Mouse (Mus musculus): ENCODE data around the gene Msrb1.

Msrb1 gene

DNA sequence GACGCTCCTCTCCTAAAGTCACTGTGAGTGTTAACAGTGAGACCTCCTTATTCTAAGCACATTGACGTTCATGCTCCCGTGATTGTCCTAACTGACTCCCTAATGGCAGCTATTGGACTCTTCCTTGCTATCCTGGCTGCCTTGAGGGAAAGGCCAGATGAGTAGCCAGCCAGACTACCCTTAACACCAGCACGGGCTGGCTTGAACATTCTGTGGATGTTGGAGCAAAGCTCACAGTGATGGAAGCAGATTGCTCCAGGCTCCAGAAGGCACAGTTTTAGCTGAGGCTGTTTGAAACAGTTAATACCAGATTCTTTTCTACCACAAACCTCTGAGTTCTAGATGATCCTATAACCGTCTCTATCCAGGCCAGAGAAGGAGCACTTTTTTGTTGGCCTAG is 7.5 kb downstream of the Msrb1 start:
- DNase-seq (ENCODE audit: low read depth, low spot score), result no peak

DNA sequence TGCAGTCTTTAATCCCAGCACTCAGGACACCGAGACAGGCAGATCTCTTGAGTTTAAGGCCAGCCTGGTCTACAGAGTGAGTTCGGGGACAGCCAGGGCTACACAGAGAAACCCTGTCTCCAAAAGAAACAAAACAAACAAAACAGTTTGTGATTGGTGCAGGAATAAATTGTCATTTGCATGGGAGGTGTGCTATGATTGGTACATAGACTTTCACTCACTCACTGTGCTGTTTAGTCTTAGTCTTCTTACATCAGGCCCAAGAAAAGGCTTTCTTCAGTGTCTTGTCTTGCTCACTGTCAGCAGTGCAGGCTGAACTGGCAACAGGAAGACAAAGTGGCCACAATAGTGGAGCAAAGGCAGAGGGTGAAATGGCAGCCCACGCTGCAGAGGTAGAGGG is 7.9 kb downstream of the Msrb1 start:
- no peak for DNase-seq (ENCODE audit: low read depth, low spot score)

GRCm38 (mm10) chr17:24745526-24746497 is 9.4 kb downstream of the Msrb1 start:
- DNase-seq (ENCODE audit: low read depth, low spot score), result peak; percentile 69

DNA sequence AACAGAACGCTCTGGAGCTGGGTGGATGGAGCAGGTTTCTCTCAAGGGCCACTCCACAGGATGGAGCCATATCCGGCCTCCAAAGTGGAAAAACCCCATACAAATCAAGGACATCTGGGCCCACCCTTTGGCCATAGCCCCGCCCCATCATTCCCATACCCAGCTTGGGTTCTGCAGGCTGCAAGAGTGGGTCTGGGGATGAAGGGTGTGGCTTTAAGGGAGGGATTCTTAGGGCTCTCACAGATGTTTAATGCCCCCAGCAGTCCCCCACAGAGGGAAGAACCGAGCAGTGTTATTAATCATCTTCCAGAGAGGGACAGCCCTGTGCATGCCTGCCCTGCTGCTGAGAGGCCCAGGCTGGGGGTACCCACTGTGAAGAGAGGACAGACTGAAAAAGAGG is 10.5 kb downstream of the Msrb1 start:
- DNase-seq (ENCODE audit: low read depth, low spot score), result no peak

DNA sequence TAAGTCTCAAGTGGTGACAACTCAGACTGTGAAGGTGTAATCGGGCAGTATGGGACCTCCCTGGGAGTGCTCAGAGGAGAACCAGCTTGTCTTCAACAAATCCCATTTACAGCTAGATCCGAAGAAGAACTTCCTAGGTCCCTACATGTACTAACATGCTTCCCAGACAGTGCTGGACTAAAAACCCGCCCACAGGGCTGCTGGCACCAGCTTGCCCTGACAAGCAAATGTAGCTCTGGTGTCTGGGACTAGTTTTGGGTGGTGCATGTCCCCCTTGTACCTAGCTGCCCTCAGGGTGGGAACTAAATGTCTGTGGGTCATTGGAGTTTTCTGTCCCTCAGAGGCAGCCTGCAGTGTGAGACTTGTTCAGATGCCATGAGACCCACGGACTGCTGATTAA is 15.1 kb downstream of the Msrb1 start:
- no peak for DNase-seq (ENCODE audit: low read depth, low spot score)

DNA sequence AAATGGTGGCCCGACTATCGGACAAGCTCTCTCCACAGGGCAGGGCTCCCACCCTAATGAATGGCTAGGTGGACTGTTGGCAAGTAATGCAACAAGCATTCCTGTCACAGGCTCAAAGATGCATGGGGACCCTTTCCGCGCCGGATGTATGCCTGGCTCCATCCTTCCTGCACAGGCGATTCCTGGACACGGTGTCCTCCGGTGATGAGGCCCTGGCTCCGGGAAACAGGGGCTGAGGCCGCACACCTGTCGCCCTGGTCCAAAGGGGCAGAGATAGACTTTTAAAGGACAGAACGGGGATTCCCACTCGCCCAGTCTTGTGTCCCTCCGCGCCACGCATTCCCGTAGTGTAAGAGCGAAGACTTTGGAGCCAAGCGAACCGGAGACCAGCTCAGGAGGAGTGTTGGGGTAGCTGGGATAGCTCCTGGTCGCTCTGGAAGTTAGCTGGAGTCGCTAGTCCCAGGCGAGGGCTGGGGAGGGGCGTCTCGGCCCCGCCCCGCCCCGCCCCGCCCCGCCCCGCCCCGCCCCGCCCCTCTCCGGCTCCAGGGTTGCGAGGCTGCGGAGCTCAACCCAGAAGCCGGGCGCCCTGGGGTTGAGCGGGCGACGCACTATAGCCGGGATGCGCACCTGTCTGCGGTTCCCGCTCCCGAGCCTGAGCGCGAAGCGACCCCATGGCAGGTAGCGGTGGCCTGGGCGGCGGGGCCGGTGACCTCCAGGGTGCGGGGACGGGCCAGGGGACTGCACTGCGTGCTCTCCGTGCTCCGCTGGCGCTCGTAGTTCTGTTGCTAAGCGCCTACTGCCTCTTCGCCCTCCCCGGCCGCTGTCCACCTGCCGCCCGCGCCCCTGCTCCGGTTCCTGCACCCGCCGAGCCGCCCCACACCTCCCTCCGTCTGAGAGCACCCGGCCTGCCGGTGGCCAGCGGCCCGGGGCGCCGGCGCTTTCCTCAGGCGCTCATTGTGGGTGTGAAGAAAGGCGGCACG is 16.3 kb downstream of the Msrb1 start, which contains the start of gene Hs3st6:
TSS of gene Hs3st6 (plus strand) at position 574 of the 980 bp plus-strand sequence.
- no peak for DNase-seq (ENCODE audit: low read depth, low spot score)

DNA sequence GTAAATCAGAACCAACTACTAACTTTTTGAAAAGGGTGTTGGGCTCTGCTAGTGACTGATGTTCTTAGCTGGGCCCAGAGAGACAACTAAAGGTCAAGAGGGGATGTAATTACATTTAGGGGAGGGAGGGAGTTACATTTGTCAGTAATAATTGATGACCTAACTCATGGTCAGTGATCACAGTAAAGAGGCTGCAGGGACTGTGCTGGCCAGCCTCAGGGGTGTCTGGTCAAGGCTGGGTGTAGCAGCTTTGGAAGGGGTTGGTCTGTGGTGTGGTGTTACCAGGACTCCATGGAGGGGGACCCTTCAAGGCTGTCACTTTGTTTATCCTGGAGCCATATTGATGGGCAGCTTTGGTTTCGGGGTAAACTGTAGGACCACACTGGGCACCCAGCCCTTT is 21.0 kb downstream of the Msrb1 start:
- no peak for DNase-seq (ENCODE audit: low read depth, low spot score)

DNA sequence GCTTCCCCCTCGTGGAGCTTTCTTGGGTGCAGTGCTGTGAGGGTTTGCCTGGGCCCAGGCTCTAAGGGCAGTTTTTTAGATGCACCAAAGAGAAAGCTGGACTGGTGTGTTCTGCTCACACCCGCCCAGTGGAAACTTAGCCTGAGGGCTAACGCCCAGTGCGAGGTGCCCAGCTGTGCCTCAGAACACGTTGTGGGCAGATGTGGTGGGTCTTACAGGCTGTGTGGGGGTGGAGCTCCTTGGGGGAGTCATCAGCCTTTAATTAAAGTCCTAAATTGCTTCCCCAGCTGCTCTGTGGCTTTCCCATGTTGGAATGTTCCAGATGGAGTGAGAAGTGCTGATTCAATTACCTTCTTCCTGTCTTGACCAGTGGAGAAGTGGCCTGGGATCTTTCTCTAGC is 24.7 kb downstream of the Msrb1 start:
- no peak for DNase-seq (ENCODE audit: low read depth, low spot score)

DNA sequence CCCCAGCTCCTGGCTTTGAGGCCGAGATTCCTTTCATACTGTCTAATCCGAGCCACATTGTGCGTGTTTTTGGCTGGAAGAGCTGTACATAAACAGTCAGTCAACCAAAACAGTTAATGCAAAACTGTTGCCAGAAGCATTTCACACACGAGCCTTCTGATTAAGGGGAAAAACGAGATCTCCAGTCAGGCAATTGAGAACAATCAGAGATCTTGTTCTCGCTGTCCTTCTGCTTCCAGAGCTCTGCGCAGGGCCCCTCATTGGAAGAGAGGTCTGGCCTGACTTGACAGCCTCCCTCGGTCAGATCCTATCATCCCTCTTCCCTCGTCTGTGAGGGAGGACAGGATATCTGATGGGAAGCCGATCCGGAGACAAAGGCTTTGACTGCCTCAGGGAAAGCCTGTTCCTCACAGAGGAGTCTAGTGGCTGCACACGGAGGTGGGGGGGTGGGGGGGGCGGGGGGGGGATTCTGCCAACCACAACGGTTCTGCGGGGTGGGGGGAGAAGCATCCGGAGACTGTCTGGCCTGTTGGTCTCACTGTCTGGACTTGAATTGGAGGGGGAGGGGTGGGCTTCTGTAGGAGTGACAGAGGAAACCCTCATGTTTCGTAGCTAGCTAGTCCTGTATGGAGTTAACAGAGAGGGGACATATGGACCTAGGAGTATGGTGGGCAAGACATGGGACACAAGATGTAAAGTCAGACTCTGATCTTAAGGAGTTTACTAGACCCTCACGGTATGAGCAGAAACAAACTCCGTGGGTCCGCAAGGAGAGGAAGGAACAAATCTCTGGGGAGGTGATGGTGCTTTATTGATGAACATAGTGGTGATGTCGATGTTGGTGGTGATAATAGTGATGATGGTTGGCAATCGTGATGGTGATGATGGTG is 28.8 kb downstream of the Msrb1 start:
- DNase-seq (ENCODE audit: low read depth, low spot score), result no peak

- no peak for DNase-seq (ENCODE audit: low read depth, low spot score)
Observed at GRCm38 (mm10) chr17:24766266-24766875, 29.9 kb downstream of the Msrb1 start.

GRCm38 (mm10) chr17:24769146-24769545 is 32.7 kb downstream of the Msrb1 start:
- no peak for DNase-seq (ENCODE audit: low read depth, low spot score)

DNA sequence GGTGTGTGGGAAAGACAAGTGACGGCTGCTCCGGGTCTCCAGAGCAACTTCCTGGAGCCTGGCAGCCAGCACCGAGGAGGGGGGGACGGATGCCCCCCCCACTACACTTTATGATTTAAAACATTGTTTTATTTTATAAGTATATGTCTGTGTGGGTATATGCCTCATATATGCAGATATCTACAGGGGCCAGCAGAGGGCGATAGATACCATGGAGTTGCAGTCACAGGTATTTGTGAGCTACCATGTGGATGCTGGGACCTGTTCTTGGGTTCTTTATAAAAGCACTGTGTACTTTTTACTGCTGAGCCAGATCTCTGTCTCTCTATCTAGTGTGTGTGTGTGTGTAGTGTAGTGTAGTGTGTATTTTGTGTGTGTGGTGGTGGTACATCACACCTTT is 36.8 kb downstream of the Msrb1 start:
- no peak for DNase-seq (ENCODE audit: low read depth, low spot score)

DNA sequence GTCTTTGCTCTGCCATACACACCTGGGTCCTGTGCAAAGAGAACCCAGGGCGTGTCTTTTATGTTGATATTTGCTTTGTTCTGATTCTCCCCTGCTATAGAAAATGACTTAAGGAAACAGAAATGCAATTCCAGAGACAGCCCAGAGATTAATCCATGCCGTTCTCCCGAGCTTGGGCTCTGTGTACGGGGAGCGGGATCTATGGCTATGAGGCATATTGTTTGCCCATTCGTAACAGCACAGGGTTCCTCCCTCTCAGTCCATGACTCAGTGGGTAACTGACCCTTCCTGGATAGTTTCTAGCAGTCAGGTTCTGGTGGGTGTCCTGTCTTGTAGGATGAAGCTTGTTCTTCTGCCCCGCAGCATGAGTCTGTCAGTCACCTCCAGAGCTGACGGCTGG is 38.7 kb downstream of the Msrb1 start:
- no peak for DNase-seq (ENCODE audit: low read depth, low spot score)

- DNase-seq (ENCODE audit: low read depth, low spot score), result no peak
Observed at GRCm38 (mm10) chr17:24777073-24777472, 40.6 kb downstream of the Msrb1 start.

DNA sequence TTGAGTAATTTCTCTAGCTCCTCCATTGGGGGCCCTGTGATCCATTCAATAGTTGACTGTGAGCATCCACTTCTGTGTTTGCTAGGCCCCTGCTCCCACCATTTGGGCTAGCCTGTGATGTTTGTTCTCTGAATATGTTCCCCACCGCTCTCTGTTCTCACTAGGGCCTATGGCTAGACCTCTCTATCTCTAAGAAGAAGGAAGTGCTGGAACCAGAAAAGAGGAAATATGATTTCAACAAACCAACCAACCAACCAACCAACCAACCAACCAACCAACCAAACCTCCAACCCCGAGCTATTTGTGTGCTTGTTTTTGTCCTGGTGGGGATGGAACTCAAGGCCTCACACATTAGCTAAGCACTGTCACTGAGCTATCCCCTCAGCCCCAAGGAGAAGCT is 44.4 kb downstream of the Msrb1 start:
- DNase-seq (ENCODE audit: low read depth, low spot score), result no peak

- DNase-seq (ENCODE audit: low read depth, low spot score), result no peak
Observed at GRCm38 (mm10) chr17:24792190-24792589, 55.7 kb downstream of the Msrb1 start.

All from retina, adult 2 months (tissue).